Mouse (Mus musculus): ENCODE measurements around the gene 4921504E06Rik.

- no peak for TF ChIP-seq POLR2A (IDR thresholded peaks at IDR 0.05; ENCODE audit: borderline replicate concordance, extremely low read depth, insufficient read depth, insufficient read length, poor library complexity, severe bottlenecking)
- no peak for TF ChIP-seq CTCF (IDR thresholded peaks at IDR 0.05; ENCODE audit: borderline replicate concordance, extremely low read depth, insufficient read depth, insufficient read length)
Measured at GRCm38 (mm10) chr2:19455857-19456482, 97.7 kb downstream of the 4921504E06Rik start.
